Mouse (Mus musculus): ENCODE results near the gene Clec12a. TPM values are rescaled to one million over a fixed set of nuclear protein-coding genes. Genes with fewer than 3 reads are reported as not detected.
"Not testable (repeated sequence)": the region's sequence is repeated elsewhere in the genome, so short reads cannot be mapped to it uniquely, and the experiment has no call there.

The Clec12a gene
- polyA plus RNA-seq (2012; rRNA removed) = 0.14 and 0.23 TPM in 2 replicates

- not testable (repeated sequence) for DNase-seq (ENCODE audit: low read depth)
Observed at GRCm38 (mm10) chr6:129342391-129342790, at the start of gene Clec12a. Gene Clec12a (plus strand): TSS chr6:129342691.

- no peak for TF ChIP-seq POLR2A (IDR thresholded peaks at IDR 0.05; ENCODE audit: borderline replicate concordance, extremely low read depth, insufficient read depth, insufficient read length, poor library complexity, severe bottlenecking)
- TF ChIP-seq CTCF (IDR thresholded peaks at IDR 0.05; ENCODE audit: borderline replicate concordance, extremely low read depth, insufficient read depth, insufficient read length) = no peak
- no peak for DNase-seq (ENCODE audit: low read depth)
Observed at GRCm38 (mm10) chr6:129304180-129304579, 38.3 kb upstream of the Clec12a start.

DNA sequence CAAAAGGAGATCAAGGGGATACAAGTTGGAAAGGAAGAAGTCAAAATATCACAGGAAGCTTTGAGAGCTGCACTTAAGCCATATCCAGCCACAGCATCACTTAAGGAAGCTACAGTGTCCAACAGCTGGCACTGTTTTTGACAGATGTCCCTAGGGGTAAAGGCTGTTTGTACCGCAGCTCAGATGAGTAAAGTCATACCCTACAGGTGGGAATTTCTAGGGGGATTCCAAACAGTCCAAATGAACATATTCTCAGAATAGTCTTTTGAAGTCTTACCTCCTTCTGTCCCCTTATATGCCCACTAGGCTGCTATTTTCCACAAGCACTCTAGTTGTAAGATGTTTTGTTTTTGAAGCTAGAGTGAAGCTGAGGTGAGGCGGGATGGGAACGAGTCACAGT is 30.0 kb upstream of the Clec12a start:
- DNase-seq (ENCODE audit: low read depth) = no peak
- TF ChIP-seq CTCF (IDR thresholded peaks at IDR 0.05; ENCODE audit: borderline replicate concordance, extremely low read depth, insufficient read depth, insufficient read length) (no peak), POLR2A (IDR thresholded peaks at IDR 0.05; ENCODE audit: borderline replicate concordance, extremely low read depth, insufficient read depth, insufficient read length, poor library complexity, severe bottlenecking) (no peak)

GRCm38 (mm10) chr6:129314655-129315168 is 27.8 kb upstream of the Clec12a start:
- no peak for DNase-seq (ENCODE audit: low read depth)

DNA sequence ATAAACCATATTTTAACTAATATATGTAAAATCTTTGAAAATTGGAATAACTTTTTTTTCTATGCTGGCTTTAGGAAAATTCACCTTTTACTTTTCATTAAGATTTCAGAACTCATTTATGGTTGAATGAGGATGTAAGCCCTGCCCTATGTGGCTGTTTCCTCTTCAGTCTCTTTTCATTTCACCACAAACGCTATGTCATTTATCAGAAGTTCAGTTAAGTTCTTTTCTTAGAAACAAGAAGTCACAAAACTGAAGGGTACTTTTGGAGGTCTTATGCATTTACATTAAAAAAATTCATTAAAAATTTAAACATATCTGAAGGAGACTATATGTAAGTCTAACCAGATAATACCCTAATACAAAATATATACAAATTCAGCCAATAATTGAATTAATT is 26.8 kb upstream of the Clec12a start:
- TF ChIP-seq CTCF (IDR thresholded peaks at IDR 0.05; ENCODE audit: borderline replicate concordance, extremely low read depth, insufficient read depth, insufficient read length) = no peak
- TF ChIP-seq POLR2A (IDR thresholded peaks at IDR 0.05; ENCODE audit: borderline replicate concordance, extremely low read depth, insufficient read depth, insufficient read length, poor library complexity, severe bottlenecking) = no peak
- DNase-seq (ENCODE audit: low read depth) = no peak

More at GRCm38 (mm10) chr6:129314655-129315168, 27.8 kb upstream of the Clec12a start:
- TF ChIP-seq POLR2A (IDR thresholded peaks at IDR 0.05; ENCODE audit: borderline replicate concordance, extremely low read depth, insufficient read depth, insufficient read length, poor library complexity, severe bottlenecking) (no peak), CTCF (IDR thresholded peaks at IDR 0.05; ENCODE audit: borderline replicate concordance, extremely low read depth, insufficient read depth, insufficient read length) (no peak)

GRCm38 (mm10) chr6:129316463-129316862 is 26.0 kb upstream of the Clec12a start:
- no peak for DNase-seq (ENCODE audit: low read depth)
- TF ChIP-seq POLR2A (IDR thresholded peaks at IDR 0.05; ENCODE audit: borderline replicate concordance, extremely low read depth, insufficient read depth, insufficient read length, poor library complexity, severe bottlenecking) (no peak), CTCF (IDR thresholded peaks at IDR 0.05; ENCODE audit: borderline replicate concordance, extremely low read depth, insufficient read depth, insufficient read length) (no peak)

- TF ChIP-seq CTCF (IDR thresholded peaks at IDR 0.05; ENCODE audit: borderline replicate concordance, extremely low read depth, insufficient read depth, insufficient read length) = no peak
- TF ChIP-seq POLR2A (IDR thresholded peaks at IDR 0.05; ENCODE audit: borderline replicate concordance, extremely low read depth, insufficient read depth, insufficient read length, poor library complexity, severe bottlenecking) = no peak
- DNase-seq (ENCODE audit: low read depth) = no peak
Observed at GRCm38 (mm10) chr6:129318395-129318794, 24.1 kb upstream of the Clec12a start.

DNA sequence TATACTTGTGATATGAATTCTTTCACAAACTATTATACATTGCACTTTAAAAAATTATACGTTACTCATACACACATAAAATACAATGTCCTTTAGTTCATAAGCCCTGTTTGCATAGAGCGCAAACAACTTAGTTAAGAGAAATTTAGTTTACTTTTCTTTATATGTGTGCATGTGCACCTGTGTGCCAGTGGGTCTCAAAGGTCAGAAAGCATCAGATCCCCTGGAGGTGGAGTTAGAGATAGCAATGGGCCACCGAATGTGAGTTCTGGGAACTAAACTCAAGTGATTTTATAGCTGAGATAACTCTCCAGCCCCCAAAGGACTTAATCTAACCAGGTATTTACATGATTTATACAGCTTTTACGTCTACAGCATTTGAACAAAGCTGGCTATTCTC is 23.2 kb upstream of the Clec12a start:
- no peak for DNase-seq (ENCODE audit: low read depth)
- TF ChIP-seq POLR2A (IDR thresholded peaks at IDR 0.05; ENCODE audit: borderline replicate concordance, extremely low read depth, insufficient read depth, insufficient read length, poor library complexity, severe bottlenecking) = no peak
- no peak for TF ChIP-seq CTCF (IDR thresholded peaks at IDR 0.05; ENCODE audit: borderline replicate concordance, extremely low read depth, insufficient read depth, insufficient read length)

DNA sequence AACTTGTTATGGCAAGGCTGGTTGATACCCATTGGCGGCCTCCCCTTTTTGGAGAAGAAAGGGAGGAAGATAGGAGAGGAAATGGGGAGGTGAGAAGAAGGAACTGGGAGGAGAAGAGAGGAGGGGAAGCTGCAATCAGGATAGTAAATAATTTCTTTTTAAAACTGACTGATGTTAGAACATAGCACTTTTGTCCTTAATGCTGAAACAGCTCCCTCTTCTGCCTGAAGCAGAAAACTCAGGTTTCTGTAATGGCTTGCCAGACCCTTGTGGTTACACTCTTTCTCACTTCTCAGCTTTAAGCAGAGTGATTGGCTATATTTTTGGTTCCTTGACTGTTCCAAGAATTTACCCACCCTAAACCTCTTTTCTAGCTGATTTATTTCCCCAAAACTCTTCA is 16.5 kb upstream of the Clec12a start:
- no peak for DNase-seq (ENCODE audit: low read depth)
- TF ChIP-seq CTCF (IDR thresholded peaks at IDR 0.05; ENCODE audit: borderline replicate concordance, extremely low read depth, insufficient read depth, insufficient read length) = no peak
- no peak for TF ChIP-seq POLR2A (IDR thresholded peaks at IDR 0.05; ENCODE audit: borderline replicate concordance, extremely low read depth, insufficient read depth, insufficient read length, poor library complexity, severe bottlenecking)

GRCm38 (mm10) chr6:129326568-129327150 is 15.8 kb upstream of the Clec12a start:
- no peak for TF ChIP-seq CTCF (IDR thresholded peaks at IDR 0.05; ENCODE audit: borderline replicate concordance, extremely low read depth, insufficient read depth, insufficient read length)
- TF ChIP-seq POLR2A (IDR thresholded peaks at IDR 0.05; ENCODE audit: borderline replicate concordance, extremely low read depth, insufficient read depth, insufficient read length, poor library complexity, severe bottlenecking) = no peak
- DNase-seq (ENCODE audit: low read depth) = peak; percentile 28

- TF ChIP-seq POLR2A (IDR thresholded peaks at IDR 0.05; ENCODE audit: borderline replicate concordance, extremely low read depth, insufficient read depth, insufficient read length, poor library complexity, severe bottlenecking) (no peak), CTCF (IDR thresholded peaks at IDR 0.05; ENCODE audit: borderline replicate concordance, extremely low read depth, insufficient read depth, insufficient read length) (no peak)
- no peak for DNase-seq (ENCODE audit: low read depth)
Observed at GRCm38 (mm10) chr6:129331610-129332009, 10.9 kb upstream of the Clec12a start, which contains the start of gene 4922502D21Rik. Gene 4922502D21Rik (minus strand): TSS chr6:129331796.

DNA sequence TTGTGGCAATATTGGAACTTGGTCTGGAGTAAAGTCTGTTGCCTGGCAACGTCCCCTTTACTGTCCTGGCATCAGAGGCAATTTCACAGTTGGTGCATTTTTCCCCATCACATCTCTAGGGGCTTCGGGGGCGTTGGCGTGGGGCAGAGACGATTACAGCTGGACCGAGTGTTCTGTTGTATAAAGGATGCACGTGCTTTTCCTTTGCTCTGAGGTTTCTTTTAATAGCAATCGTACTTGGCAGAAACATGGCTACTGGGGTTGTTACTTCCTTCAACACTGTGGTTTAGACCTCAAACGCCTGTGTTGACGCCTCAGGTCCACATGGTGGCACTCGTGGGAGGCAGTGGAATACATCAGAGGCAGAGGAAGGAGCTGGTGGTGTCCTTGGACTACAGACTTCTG is 8.8 kb upstream of the Clec12a start:
- TF ChIP-seq CTCF (IDR thresholded peaks at IDR 0.05; ENCODE audit: borderline replicate concordance, extremely low read depth, insufficient read depth, insufficient read length) (peak; percentile 65), POLR2A (IDR thresholded peaks at IDR 0.05; ENCODE audit: borderline replicate concordance, extremely low read depth, insufficient read depth, insufficient read length, poor library complexity, severe bottlenecking) (no peak)
- peak; percentile 77 for DNase-seq (ENCODE audit: low read depth)

All from brain, embryonic 14.5 days (tissue).